Mouse (Mus musculus): ENCODE measurements around the gene E130208F15Rik. TPM values are rescaled to one million over a fixed set of nuclear protein-coding genes. Genes with fewer than 3 reads are reported as not detected.
A peak's percentile ranks its signal among the peaks of the same experiment; 100 is the strongest.

The E130208F15Rik gene
- polyA plus RNA-seq (2014; fragmentation: Nextera tagmentation; extraction: Ambion mirVana): not detected in 2 replicates

DNA sequence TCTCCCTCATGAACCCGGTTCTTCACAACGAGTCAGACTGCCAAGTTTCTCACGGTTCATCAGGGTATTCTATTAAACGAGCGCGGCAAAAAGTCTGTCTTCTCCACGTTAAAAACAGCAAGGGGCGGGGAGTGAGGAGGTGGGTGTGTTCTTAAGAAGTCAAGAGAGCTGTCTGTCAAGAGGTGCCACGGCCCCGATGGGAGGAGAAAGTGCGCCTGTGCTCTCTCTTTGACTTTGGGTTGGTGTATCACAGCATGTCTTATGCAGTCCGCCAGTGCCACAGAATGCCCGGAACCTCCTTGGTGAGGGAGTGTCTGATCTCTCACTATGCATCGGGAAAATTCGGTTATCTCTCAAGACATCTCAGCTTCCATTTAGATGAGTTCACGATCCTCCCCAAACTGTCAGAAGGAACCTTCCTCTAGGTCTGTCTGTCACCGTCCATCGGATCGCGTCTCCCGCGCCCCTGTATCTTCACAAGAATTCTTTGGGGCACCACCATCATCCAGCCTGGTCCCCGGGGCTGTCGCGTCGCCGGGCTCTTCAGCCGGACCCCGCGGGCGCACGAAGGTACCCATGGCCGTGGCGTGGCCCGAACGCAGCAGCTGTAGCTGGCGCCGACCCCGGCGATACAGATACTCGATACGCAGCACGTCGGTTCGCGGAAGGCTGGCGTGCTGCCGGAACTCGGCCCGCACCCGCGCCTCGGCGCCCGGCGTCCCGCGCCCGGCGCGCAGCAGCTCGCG lies at the start of gene E130208F15Rik:
E130208F15Rik (plus strand) TSS at position 202 of the 746 bp plus-strand sequence.
- Histone ChIP-seq H3K36me3 (ENCODE audit: control insufficient read depth, insufficient read depth, low read length) (no peaks in the 10 kb centered on the region; the same call in 1 of the 2 replicates), H3K9me3 (ENCODE audit: control insufficient read depth, low read length) (peaks cover 4% of the 10 kb centered on the region; the same call in 1 of the 2 replicates), H3K27ac (replicated peaks; ENCODE audit: low read depth, low read length) (peak within 1 kb of the TSS; percentile 83), H3K4me3 (replicated peaks; ENCODE audit: low read depth, low read length) (peak within 1 kb of the TSS; percentile 84), H3K27me3 (ENCODE audit: control insufficient read depth, insufficient read depth, low read length) (no peaks in the 10 kb centered on the region), H3K4me1 (ENCODE audit: control insufficient read depth, insufficient read depth, low read length) (peaks cover 12% of the 10 kb centered on the region; the same call in 1 of the 2 replicates), H3K4me2 (ENCODE audit: low read length) (peak within 1 kb of the TSS; percentile 75), H3K9ac (replicated peaks; ENCODE audit: low read length) (peak within 1 kb of the TSS; percentile 91)
- DNase-seq (peak; percentile 65), ATAC-seq (ENCODE audit: low FRiP score, low TSS enrichment) (peak; percentile 59)
- under 1% methylated on average over 63 of the region's 63 CpGs for WGBS

DNA sequence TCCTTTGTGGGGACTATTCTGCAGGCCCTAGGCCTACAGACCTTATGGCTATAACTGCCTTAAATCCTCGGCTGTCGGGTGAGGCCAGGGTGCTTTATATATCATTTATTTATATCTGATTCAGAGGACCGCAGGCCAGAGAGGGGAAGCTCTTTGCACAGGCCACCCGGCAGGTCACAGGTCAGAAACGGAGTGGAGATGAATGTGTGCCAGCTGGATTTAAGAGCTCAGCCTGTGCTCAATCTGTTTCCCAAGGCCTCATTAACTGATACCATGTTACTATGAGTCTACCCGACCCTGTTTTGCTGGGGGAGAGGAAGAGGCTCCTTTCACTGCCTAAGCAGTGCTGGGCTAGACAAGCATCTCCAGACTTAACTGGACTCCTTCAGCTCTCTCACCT lies 47.2 kb upstream of the E130208F15Rik start:
- H3K9ac ChIP-seq (replicated peaks; ENCODE audit: low read length): no peak overlapping the region
- no peaks in the 10 kb centered on the region; the same call in 1 of the 2 replicates for H3K4me1 ChIP-seq (ENCODE audit: control insufficient read depth, insufficient read depth, low read length)
- H3K27ac ChIP-seq (replicated peaks; ENCODE audit: low read depth, low read length): no peak overlapping the region
- H3K27me3 ChIP-seq (ENCODE audit: control insufficient read depth, insufficient read depth, low read length): no peaks in the 10 kb centered on the region
- H3K36me3 ChIP-seq (ENCODE audit: control insufficient read depth, insufficient read depth, low read length): no peaks in the 10 kb centered on the region
- WGBS: 87% methylated on average over 6 of the region's 6 CpGs
- no peak overlapping the region for H3K4me2 ChIP-seq (ENCODE audit: low read length)
- no peak for ATAC-seq (ENCODE audit: low FRiP score, low TSS enrichment)
- no peak for DNase-seq
- no peaks in the 10 kb centered on the region for H3K9me3 ChIP-seq (ENCODE audit: control insufficient read depth, low read length)
- H3K4me3 ChIP-seq (replicated peaks; ENCODE audit: low read depth, low read length): no peak overlapping the region

DNA sequence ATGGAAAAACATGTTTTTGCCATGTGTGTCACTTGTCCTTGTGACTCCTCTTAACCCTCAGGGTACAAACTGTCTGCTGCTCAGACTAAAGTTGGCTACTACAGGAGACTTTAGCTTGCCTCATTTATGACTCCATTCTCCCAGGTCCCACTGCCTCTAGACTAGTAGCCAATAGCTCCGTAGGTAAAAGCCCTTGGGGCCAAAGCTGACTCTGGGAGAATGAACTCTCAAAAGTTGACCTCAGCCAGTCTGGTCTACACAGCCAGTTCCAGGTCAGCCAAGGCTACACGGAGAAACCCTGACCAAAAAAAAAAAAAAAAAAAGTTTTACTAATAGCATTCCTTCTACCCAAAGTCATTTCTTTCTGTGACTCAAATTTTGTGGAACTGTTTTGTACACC lies 42.6 kb upstream of the E130208F15Rik start:
- Histone ChIP-seq H3K9ac (replicated peaks; ENCODE audit: low read length) (no peak overlapping the region), H3K9me3 (ENCODE audit: control insufficient read depth, low read length) (no peaks in the 10 kb centered on the region), H3K36me3 (ENCODE audit: control insufficient read depth, insufficient read depth, low read length) (no peaks in the 10 kb centered on the region), H3K4me2 (ENCODE audit: low read length) (0 out of 2 replicates have a peak overlapping the region, but pooled peaks have one; percentile 93), H3K4me1 (ENCODE audit: control insufficient read depth, insufficient read depth, low read length) (peaks cover 9% of the 10 kb centered on the region; the same call in 1 of the 2 replicates), H3K27ac (replicated peaks; ENCODE audit: low read depth, low read length) (no peak overlapping the region), H3K4me3 (replicated peaks; ENCODE audit: low read depth, low read length) (no peak overlapping the region), H3K27me3 (ENCODE audit: control insufficient read depth, insufficient read depth, low read length) (no peaks in the 10 kb centered on the region)
- no peak for DNase-seq
- 64% methylated on average over 2 of the region's 2 CpGs for WGBS
- ATAC-seq (ENCODE audit: low FRiP score, low TSS enrichment): no peak

DNA sequence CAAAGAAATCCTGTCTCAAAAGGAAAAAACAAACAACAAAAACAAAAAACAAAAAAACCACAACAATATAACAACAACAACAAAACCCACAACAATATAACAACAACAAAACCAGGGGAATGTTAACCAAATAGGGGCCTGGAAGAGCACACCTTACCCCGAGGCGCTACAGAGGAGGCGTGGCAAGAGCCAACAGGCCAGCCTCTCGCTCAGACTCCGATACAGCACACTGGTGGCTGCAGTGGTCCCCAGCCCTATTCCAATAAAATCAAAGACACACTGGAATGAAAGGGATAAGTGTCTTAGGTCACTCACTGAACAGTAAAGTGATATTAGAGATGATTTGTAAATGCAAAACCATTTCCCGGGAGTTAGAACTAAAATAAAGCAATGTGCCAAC lies 42.0 kb upstream of the E130208F15Rik start:
- DNase-seq: no peak
- Histone ChIP-seq H3K4me2 (ENCODE audit: low read length) (peak overlapping the region; percentile 93), H3K36me3 (ENCODE audit: control insufficient read depth, insufficient read depth, low read length) (no peaks in the 10 kb centered on the region), H3K27me3 (ENCODE audit: control insufficient read depth, insufficient read depth, low read length) (no peaks in the 10 kb centered on the region), H3K4me1 (ENCODE audit: control insufficient read depth, insufficient read depth, low read length) (peaks cover 9% of the 10 kb centered on the region; the same call in 1 of the 2 replicates), H3K9ac (replicated peaks; ENCODE audit: low read length) (peak overlapping the region; percentile 44; the same call in 1 of the 2 replicates), H3K4me3 (replicated peaks; ENCODE audit: low read depth, low read length) (peak overlapping the region; percentile 61), H3K27ac (replicated peaks; ENCODE audit: low read depth, low read length) (no peak overlapping the region), H3K9me3 (ENCODE audit: control insufficient read depth, low read length) (no peaks in the 10 kb centered on the region)
- under 1% methylated on average over 6 of the region's 6 CpGs for WGBS
- no peak for ATAC-seq (ENCODE audit: low FRiP score, low TSS enrichment)

DNA sequence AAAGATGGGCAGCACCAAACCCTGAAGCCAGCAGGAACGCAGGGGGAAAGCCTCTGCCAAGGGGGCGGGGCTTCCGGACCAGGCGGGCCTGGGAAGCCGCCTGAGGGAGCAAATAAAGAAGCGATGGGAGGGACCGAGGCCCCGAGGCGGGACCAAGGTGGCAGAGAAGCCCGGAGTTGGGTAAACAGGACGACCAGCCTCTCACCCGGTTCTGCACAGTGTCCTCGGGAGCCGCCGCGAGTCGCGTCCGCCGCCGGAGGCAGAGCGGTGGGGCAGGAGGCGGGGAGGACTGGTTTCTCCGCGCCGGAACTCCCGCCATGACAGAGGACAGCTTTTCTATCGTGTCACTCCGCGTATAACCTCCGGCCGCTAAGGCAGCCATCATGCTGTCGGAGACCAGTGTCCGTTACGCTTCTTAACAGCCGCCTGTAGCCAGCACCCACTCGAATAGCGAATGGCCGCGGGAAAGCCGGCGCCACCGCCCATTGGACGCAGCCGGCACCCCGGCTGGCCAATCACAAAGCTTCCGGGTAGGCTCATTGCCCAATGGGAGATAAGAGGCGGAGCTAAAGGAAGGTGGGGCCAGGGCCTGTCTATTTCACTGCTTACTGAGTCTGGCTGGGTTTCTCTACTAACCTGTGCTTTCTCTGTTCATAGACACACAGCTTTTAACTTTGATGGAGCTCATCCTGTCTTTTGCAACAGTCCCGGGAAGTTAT lies 41.4 kb upstream of the E130208F15Rik start, which contains the start of the genes Thap8 and Wdr62:
Thap8 (plus strand) TSS at position 144 of the 719 bp plus-strand sequence.
Wdr62 (minus strand) TSS at position 469 of the 719 bp plus-strand sequence.
- under 1% methylated on average over 49 of the region's 49 CpGs for WGBS
- H3K9ac ChIP-seq (replicated peaks; ENCODE audit: low read length): peak within 1 kb of the TSS; percentile 47
- no peaks in the 10 kb centered on the region for H3K9me3 ChIP-seq (ENCODE audit: control insufficient read depth, low read length)
- no peaks in the 10 kb centered on the region for H3K36me3 ChIP-seq (ENCODE audit: control insufficient read depth, insufficient read depth, low read length)
- peak within 1 kb of the TSS; percentile 61 for H3K4me3 ChIP-seq (replicated peaks; ENCODE audit: low read depth, low read length)
- peaks cover 9% of the 10 kb centered on the region; the same call in 1 of the 2 replicates for H3K4me1 ChIP-seq (ENCODE audit: control insufficient read depth, insufficient read depth, low read length)
- DNase-seq: peak; percentile 97
- no peaks in the 10 kb centered on the region for H3K27me3 ChIP-seq (ENCODE audit: control insufficient read depth, insufficient read depth, low read length)
- H3K4me2 ChIP-seq (ENCODE audit: low read length): peak within 1 kb of the TSS; percentile 93
- peak; percentile 96 for ATAC-seq (ENCODE audit: low FRiP score, low TSS enrichment)
- H3K27ac ChIP-seq (replicated peaks; ENCODE audit: low read depth, low read length): peak within 1 kb of the TSS; percentile 95

DNA sequence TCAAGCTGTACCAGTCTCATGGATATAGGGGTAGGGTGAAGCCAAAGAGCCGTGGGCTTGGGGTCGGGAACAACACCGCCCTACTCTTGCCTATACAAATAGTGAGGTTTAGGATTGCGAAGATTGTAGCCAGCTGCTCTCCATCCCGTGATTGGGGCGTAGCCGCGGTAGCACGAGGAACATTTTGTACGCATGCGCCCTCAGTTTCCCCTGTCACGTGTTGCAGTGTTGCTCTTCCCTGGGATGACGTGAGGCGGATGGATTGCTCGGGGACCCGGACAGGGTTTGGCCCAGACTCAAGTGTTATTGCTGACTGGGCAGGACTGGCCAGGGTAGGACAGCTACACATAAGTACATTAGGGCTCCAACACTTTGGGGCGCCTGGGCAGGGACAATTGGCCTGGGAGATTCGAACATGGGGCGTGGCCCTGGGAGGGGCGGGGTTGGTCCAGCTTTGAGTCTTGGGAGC lies 40.8 kb upstream of the E130208F15Rik start:
- no peaks in the 10 kb centered on the region for H3K36me3 ChIP-seq (ENCODE audit: control insufficient read depth, insufficient read depth, low read length)
- peak overlapping the region; percentile 93 for H3K4me2 ChIP-seq (ENCODE audit: low read length)
- peak overlapping the region; percentile 61 for H3K4me3 ChIP-seq (replicated peaks; ENCODE audit: low read depth, low read length)
- WGBS: under 1% methylated on average over 20 of the region's 20 CpGs
- H3K27ac ChIP-seq (replicated peaks; ENCODE audit: low read depth, low read length): peak overlapping the region; percentile 95
- H3K9ac ChIP-seq (replicated peaks; ENCODE audit: low read length): peak overlapping the region; percentile 47
- ATAC-seq (ENCODE audit: low FRiP score, low TSS enrichment): peak; percentile 88
- no peaks in the 10 kb centered on the region for H3K9me3 ChIP-seq (ENCODE audit: control insufficient read depth, low read length)
- H3K27me3 ChIP-seq (ENCODE audit: control insufficient read depth, insufficient read depth, low read length): no peaks in the 10 kb centered on the region
- H3K4me1 ChIP-seq (ENCODE audit: control insufficient read depth, insufficient read depth, low read length): peaks cover 9% of the 10 kb centered on the region; the same call in 1 of the 2 replicates
- peak; percentile 95 for DNase-seq

DNA sequence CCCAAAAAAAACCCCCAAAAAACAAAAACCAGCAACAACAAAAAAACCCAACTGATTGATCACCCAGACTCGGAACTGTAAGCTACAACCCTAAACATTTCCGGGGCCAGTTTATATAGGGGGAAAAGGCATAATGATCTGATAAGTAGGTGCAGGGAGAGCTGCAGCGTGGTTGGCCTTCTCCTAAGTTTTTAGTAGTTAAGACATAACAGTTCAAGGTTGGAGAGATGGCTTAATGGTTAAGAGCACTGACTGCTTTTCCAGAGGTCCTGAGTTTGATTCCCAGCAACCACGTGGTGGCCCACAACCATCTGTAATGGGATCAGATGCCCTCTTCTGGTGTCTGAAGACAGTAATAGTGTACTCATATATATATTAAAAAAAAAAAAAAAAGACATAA lies 40.0 kb upstream of the E130208F15Rik start:
- Histone ChIP-seq H3K4me3 (replicated peaks; ENCODE audit: low read depth, low read length) (no peak overlapping the region), H3K4me1 (ENCODE audit: control insufficient read depth, insufficient read depth, low read length) (peaks cover 9% of the 10 kb centered on the region; the same call in 1 of the 2 replicates), H3K27me3 (ENCODE audit: control insufficient read depth, insufficient read depth, low read length) (no peaks in the 10 kb centered on the region), H3K9ac (replicated peaks; ENCODE audit: low read length) (no peak overlapping the region), H3K4me2 (ENCODE audit: low read length) (peak overlapping the region; percentile 93), H3K36me3 (ENCODE audit: control insufficient read depth, insufficient read depth, low read length) (no peaks in the 10 kb centered on the region), H3K9me3 (ENCODE audit: control insufficient read depth, low read length) (no peaks in the 10 kb centered on the region), H3K27ac (replicated peaks; ENCODE audit: low read depth, low read length) (no peak overlapping the region)
- no peak for DNase-seq
- ATAC-seq (ENCODE audit: low FRiP score, low TSS enrichment): no peak
- 81% methylated on average over 4 of the region's 4 CpGs for WGBS

DNA sequence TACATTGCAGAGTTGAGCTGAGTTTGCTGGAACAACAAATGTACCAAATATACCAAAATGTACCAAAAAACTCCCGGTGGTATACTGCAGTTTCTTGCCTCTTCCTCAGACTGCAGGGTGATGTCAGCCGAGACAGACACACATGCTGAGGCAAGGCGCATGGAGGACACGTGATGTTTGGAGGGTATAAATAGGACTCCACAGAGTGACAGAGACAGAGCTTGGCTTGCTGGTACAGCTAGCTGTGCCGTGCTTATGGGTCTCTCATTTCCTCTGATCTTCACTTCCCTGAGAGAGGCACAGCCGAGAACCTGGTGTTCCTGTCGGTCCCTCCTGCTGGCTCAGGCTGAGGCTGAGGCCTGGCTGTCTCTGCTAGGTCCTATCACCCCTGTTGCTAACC lies 38.8 kb upstream of the E130208F15Rik start:
- no peaks in the 10 kb centered on the region for H3K36me3 ChIP-seq (ENCODE audit: control insufficient read depth, insufficient read depth, low read length)
- WGBS: 75% methylated on average over 7 of the region's 7 CpGs
- no peaks in the 10 kb centered on the region for H3K27me3 ChIP-seq (ENCODE audit: control insufficient read depth, insufficient read depth, low read length)
- ATAC-seq (ENCODE audit: low FRiP score, low TSS enrichment) (no peak), DNase-seq (no peak)
- peaks cover 9% of the 10 kb centered on the region; the same call in 1 of the 2 replicates for H3K4me1 ChIP-seq (ENCODE audit: control insufficient read depth, insufficient read depth, low read length)
- no peak overlapping the region for H3K4me2 ChIP-seq (ENCODE audit: low read length)
- no peak overlapping the region for H3K27ac ChIP-seq (replicated peaks; ENCODE audit: low read depth, low read length)
- no peak overlapping the region for H3K4me3 ChIP-seq (replicated peaks; ENCODE audit: low read depth, low read length)
- H3K9me3 ChIP-seq (ENCODE audit: control insufficient read depth, low read length): no peaks in the 10 kb centered on the region
- no peak overlapping the region for H3K9ac ChIP-seq (replicated peaks; ENCODE audit: low read length)
